Mouse (Mus musculus) right cerebral cortex, postnatal 36 days (tissue): ENCODE measurements around the gene 1810010H24Rik.
"Not testable (repeated sequence)": the region's sequence is repeated elsewhere in the genome, so short reads cannot be mapped to it uniquely, and the experiment has no call there.

Source experiments
- DNase-seq, 2 experiments: peaks; one replicate each; pipeline ENCODE4 v3.0.0; 2022; ENCODE audit warnings: low spot score in 2 of 2, mixed read lengths in 1 of 2

The 1810010H24Rik gene

DNA sequence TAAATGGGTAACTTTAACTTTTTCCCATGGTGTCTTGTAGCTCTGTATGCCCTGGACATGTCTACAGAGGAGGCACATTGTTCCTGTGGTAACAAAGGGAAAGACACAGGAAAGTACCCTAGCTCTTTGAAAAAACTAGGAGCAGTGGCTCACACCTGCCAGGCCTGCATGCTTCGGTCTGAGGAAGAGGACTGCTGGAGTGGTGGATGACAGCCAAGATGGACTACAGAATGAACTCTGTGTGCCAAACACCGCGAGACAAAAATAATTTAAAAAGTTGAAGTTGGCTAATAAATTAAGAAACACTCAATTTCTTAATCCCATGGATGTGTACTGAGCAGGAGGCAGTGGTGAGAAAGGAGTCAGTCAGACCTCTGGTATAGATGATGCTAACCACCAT lies 15.9 kb downstream of the 1810010H24Rik start:
- no peak for DNase-seq

GRCm38 (mm10) chr11:107043361-107043760 lies 17.9 kb downstream of the 1810010H24Rik start:
- DNase-seq = no peak

DNA sequence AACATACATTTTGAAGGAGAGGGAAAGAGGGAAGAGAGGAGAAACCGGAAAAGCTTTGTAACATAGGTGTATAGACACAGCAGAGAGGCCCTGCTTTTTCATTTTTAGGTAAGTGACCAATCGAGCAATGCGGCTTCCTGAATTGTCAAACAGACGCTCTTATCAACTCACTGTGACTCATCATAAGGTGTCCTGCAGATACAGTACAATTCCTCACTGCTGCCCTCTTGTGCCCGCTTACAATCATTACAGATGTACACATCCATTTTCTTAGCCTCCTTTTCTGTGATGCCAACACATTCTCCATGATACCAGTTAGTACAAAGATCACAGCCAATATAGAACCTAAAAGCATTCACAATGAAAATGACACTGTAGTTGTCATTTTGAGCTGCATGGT lies 18.8 kb downstream of the 1810010H24Rik start:
- DNase-seq = peak in 1 of 2 experiments; percentile 51

DNA sequence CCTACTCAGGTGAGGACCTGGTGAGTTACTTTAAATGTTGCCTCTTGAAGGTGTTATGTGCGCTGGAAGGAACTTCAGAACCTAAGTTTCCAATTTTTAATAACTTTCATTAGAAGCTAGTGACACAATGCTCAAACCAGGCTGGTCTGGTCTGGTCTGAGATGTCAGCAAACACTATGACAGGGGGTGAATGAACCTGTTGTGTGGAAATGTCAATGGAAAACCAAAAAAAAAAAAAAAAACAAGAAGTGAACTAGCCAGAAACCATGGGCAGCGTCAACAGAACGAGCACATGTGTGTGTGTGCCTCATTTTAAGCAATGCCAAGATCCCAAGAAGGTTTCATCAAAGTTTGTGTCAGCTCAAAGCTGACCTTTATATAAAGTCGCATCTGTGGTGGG lies 20.1 kb downstream of the 1810010H24Rik start:
- no peak for DNase-seq

GRCm38 (mm10) chr11:107046766-107047620 lies 21.5 kb downstream of the 1810010H24Rik start:
- no peak for DNase-seq

DNA sequence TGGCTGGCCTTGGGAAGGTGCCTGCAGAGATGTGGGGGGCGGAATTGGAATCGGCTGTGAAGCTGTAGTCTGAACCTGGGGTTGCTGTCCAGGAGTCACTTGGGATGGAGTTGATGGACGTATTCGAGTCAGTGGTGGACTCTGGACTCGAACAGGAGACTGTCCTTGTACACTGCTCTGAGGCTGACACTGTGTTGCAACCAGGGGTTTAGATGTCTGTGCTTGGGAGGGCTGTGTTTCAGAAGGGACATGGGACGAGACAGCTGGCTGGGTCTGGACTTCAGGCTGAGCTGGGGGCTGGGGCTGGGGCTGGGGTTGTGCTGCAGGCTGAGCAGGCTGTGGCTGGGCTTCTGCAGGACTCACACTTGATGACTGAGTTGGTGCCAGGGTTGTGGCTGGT lies 29.4 kb downstream of the 1810010H24Rik start:
- DNase-seq = no peak

DNA sequence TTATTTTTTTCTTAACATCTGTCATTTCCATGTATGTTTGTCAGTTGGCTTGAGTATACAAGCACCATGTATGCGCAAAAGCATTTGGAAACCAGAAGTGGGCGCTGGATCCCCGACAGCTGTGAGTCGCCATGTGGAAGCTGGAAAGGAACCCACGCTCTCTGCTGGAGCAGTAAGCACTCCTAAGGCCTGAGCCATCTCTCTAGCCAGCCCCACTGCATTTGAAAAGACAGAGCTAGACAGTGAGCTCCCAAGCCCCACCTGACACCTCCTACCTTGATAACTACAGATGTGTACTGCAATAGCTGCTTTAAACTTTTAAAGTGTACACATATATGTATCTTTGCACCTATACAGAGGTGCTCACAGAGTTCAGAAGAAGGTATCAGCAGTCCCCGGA lies 31.9 kb downstream of the 1810010H24Rik start:
- DNase-seq = no peak

DNA sequence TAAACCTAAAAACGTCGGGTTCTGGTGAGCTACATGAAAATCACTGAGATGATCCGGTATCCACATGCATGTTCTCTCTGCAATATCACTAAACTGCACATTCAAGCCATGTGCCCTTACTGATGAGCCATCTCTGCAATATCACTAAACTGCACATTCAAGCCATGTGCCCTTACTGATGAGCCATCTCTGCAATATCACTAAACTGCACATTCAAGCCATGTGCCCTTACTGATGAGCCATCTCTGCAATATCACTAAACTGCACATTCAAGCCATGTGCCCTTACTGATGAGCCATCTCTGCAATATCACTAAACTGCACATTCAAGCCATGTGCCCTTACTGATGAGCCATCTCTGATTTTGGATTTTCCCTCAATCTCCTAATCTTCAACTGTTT lies 34.2 kb downstream of the 1810010H24Rik start:
- not testable (repeated sequence) for DNase-seq

DNA sequence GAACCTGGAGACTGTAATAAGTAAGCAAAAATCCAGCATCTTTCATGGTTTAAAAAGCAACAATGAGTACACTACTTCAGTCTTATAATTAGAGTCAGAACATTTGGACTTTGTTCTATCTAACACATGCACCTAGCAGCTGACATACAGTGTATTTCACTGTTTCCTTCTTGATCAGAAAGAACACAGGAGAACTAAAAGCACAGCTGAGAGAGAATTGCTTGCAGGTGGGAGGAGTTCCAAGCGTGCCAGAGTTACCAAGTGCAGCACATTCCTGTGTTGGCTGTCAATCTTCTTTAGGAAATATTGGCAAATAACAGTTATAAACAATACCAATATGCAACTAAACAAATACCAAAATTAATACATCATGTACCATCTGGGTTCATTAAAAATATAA lies 35.5 kb downstream of the 1810010H24Rik start:
- DNase-seq = no peak

- no peak for DNase-seq
Measured at GRCm38 (mm10) chr11:107063067-107063466, 37.6 kb downstream of the 1810010H24Rik start.

DNA sequence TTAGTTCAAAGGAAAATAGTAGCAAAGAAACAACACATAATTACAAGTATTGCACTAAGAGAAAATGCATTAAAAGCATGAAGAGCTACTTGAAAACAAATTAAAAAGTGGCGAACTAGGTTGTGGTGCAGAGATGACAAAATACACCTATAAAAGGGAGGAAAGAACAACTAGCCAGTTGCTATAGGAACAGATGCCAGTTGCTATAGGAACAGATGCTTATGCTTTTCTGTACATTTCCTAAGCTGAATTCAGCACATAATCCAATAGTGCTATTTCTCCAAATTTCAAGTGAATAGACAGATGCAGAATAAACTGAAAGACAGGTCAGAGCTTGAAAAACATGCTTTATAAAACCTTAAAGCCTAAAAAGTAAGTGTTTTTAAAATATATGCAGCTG lies 39.1 kb downstream of the 1810010H24Rik start:
- no peak for DNase-seq

GRCm38 (mm10) chr11:107065216-107065785 lies 39.8 kb downstream of the 1810010H24Rik start:
- no peak for DNase-seq
